Mouse (Mus musculus) hindbrain, postnatal 0 days (tissue): Measurements from ENCODE around the gene Uvssa. TPM values are rescaled to one million over a fixed set of nuclear protein-coding genes. Genes with fewer than 3 reads are reported as not detected.

Experiments
- ATAC-seq: fragments of 200-750 bp; cut with Nextera tagmentation; 2 replicates; pipeline ENCODE4 v1.8.0; 2017; ENCODE audit warnings: mild to moderate bottlenecking, moderate TSS enrichment, moderate library complexity
- DNase-seq: peaks from one replicate; pipeline ENCODE4 v3.0.0-alpha.2; 2015; ENCODE audit warnings: low spot score
- H3K27ac ChIP-seq: fragments of 300-500 bp; sonication (generic); 2 replicates; pipeline ENCODE4 v1.5.1; 2014; ENCODE audit warnings: mild to moderate bottlenecking
- H3K27me3 ChIP-seq: fragments of 300-500 bp; sonication (generic); 2 replicates; pipeline ENCODE4 v1.6.1; 2014; ENCODE audit warnings: low read length, mixed read lengths; ENCODE audit not compliant: insufficient read depth
- H3K36me3 ChIP-seq: fragments of 300-500 bp; sonication (generic); 2 replicates; pipeline ENCODE4 v1.6.1; 2014; ENCODE audit warnings: low read length, mixed read lengths; ENCODE audit not compliant: insufficient read depth
- H3K4me1 ChIP-seq: fragments of 300-500 bp; sonication (generic); 2 replicates; pipeline ENCODE4 v1.6.1; 2014; ENCODE audit warnings: antibody characterized with exemption, low read length, mixed read lengths; ENCODE audit not compliant: insufficient read depth
- H3K4me2 ChIP-seq: fragments of 300-500 bp; sonication (generic); 2 replicates; pipeline ENCODE4 v1.6.1; 2014; ENCODE audit warnings: low read depth, mild to moderate bottlenecking, low read length, moderate library complexity, mixed read lengths
- H3K4me3 ChIP-seq: fragments of 300-500 bp; sonication (generic); 2 replicates; pipeline ENCODE4 v1.5.1; 2014; ENCODE audit warnings: low read length
- H3K9ac ChIP-seq: fragments of 300-500 bp; sonication (generic); replicated peaks from 2 replicates; pipeline ENCODE4 v1.6.1; 2014; ENCODE audit warnings: mild to moderate bottlenecking, low read length, moderate library complexity, mixed read lengths
- H3K9me3 ChIP-seq: fragments of 300-500 bp; sonication (generic); 2 replicates; pipeline ENCODE4 v1.6.1; 2016; ENCODE audit warnings: low read length, mixed read lengths
- CTCF ChIP-seq: IDR thresholded peaks from 2 replicates; pipeline ENCODE4 v1.5.1; 2016; ENCODE audit warnings: antibody characterized with exemption, control low read depth, low read depth
- WGBS: fragments of 180-500 bp; shearing (Covaris S2); extraction: QIAGEN DNeasy Blood & Tissue Kit; methylation state at CpG from one replicate; pipeline ENCODE4 v1.1.7; 2014; 5-methylcytosine and 5-hydroxymethylcytosine counted together
- polyA plus RNA-seq: library from polyadenylated mRNA; unstranded; fragments of >200 nt; fragmentation: Nextera tagmentation; extraction: Ambion mirVana; gene quantifications from 2 replicates; pipeline ENCODE4 v1.2.1, GENCODE M21; 2015
- total RNA-seq: library from RNA; depleted of rRNA; stranded (reverse); fragments of >200 nt; gene quantifications from 2 replicates; pipeline ENCODE4 v1.2.3, GENCODE M21; 2014

Uvssa gene
- total and polyA plus RNA-seq, 2 experiments from 2014 or later = 7.7 to 8.1 TPM

- TF ChIP-seq CTCF = no peak
- Histone ChIP-seq H3K9me3 (no peaks in the 10 kb centered on the region), H3K27ac (peak overlapping the region; percentile 16; the same call in 1 of the 2 replicates), H3K4me2 (no peak overlapping the region), H3K36me3 (0 out of 2 replicates have a peak, but pooled peaks cover 4% of the 10 kb centered on the region), H3K27me3 (no peaks in the 10 kb centered on the region), H3K4me1 (no peaks in the 10 kb centered on the region; the same call in 1 of the 2 replicates), H3K9ac (no peak overlapping the region), H3K4me3 (no peak overlapping the region)
- ATAC-seq (no peak), DNase-seq (no peak)
Observed at GRCm38 (mm10) chr5:33342821-33343220, 35.5 kb upstream of the Uvssa start.

- H3K27me3 ChIP-seq = no peaks in the 10 kb centered on the region
- no peak for TF ChIP-seq CTCF
- H3K9ac ChIP-seq = no peak overlapping the region
- H3K36me3 ChIP-seq = 0 out of 2 replicates have a peak, but pooled peaks cover 4% of the 10 kb centered on the region
- DNase-seq (no peak), ATAC-seq (no peak)
- H3K4me1 ChIP-seq = no peaks in the 10 kb centered on the region
- H3K4me2 ChIP-seq = no peak overlapping the region
- H3K4me3 ChIP-seq = no peak overlapping the region
- H3K27ac ChIP-seq = no peak overlapping the region
- H3K9me3 ChIP-seq = no peaks in the 10 kb centered on the region
Observed at GRCm38 (mm10) chr5:33343571-33343970, 34.8 kb upstream of the Uvssa start.

- Histone ChIP-seq H3K4me3 (no peak overlapping the region), H3K4me1 (no peaks in the 10 kb centered on the region), H3K9me3 (no peaks in the 10 kb centered on the region), H3K27ac (no peak overlapping the region), H3K36me3 (0 out of 2 replicates have a peak, but pooled peaks cover 4% of the 10 kb centered on the region), H3K9ac (no peak overlapping the region), H3K27me3 (no peaks in the 10 kb centered on the region), H3K4me2 (no peak overlapping the region)
- TF ChIP-seq CTCF = no peak
- 92% methylated on average over 3 of the region's 3 CpGs for WGBS
- ATAC-seq = no peak
- DNase-seq = no peak
Observed at GRCm38 (mm10) chr5:33344070-33344469, 34.3 kb upstream of the Uvssa start.

GRCm38 (mm10) chr5:33347620-33348019 is 30.7 kb upstream of the Uvssa start:
- H3K4me1 ChIP-seq = no peaks in the 10 kb centered on the region
- WGBS = 72% methylated on average over 3 of the region's 3 CpGs
- no peak for TF ChIP-seq CTCF
- no peak overlapping the region for H3K4me3 ChIP-seq
- DNase-seq (no peak), ATAC-seq (no peak)
- no peaks in the 10 kb centered on the region for H3K27me3 ChIP-seq
- H3K36me3 ChIP-seq = 0 out of 2 replicates have a peak, but pooled peaks cover 4% of the 10 kb centered on the region
- no peak overlapping the region for H3K9ac ChIP-seq
- no peaks in the 10 kb centered on the region for H3K9me3 ChIP-seq
- H3K4me2 ChIP-seq = no peak overlapping the region
- no peak overlapping the region for H3K27ac ChIP-seq

GRCm38 (mm10) chr5:33349205-33349604 is 29.1 kb upstream of the Uvssa start:
- no peak overlapping the region for H3K27ac ChIP-seq
- no peak for ATAC-seq
- no peaks in the 10 kb centered on the region for H3K9me3 ChIP-seq
- H3K4me3 ChIP-seq = no peak overlapping the region
- DNase-seq = no peak
- 0 out of 2 replicates have a peak, but pooled peaks cover 3% of the 10 kb centered on the region for H3K36me3 ChIP-seq
- no peaks in the 10 kb centered on the region for H3K27me3 ChIP-seq
- 98% methylated on average over 5 of the region's 5 CpGs for WGBS
- no peak overlapping the region for H3K9ac ChIP-seq
- TF ChIP-seq CTCF = no peak
- H3K4me1 ChIP-seq = no peaks in the 10 kb centered on the region
- no peak overlapping the region for H3K4me2 ChIP-seq

- Histone ChIP-seq H3K4me2 (no peak overlapping the region), H3K4me1 (no peaks in the 10 kb centered on the region), H3K9me3 (no peaks in the 10 kb centered on the region), H3K36me3 (no peaks in the 10 kb centered on the region), H3K27ac (no peak overlapping the region), H3K27me3 (no peaks in the 10 kb centered on the region), H3K9ac (no peak overlapping the region), H3K4me3 (no peak overlapping the region)
- DNase-seq = no peak
- WGBS = 71% methylated on average over 4 of the region's 4 CpGs
- ATAC-seq = no peak
- no peak for TF ChIP-seq CTCF
Observed at GRCm38 (mm10) chr5:33349706-33350105, 28.6 kb upstream of the Uvssa start.

- Histone ChIP-seq H3K36me3 (no peaks in the 10 kb centered on the region), H3K4me2 (no peak overlapping the region), H3K9me3 (no peaks in the 10 kb centered on the region), H3K4me1 (no peaks in the 10 kb centered on the region), H3K4me3 (no peak overlapping the region), H3K9ac (no peak overlapping the region), H3K27me3 (no peaks in the 10 kb centered on the region), H3K27ac (no peak overlapping the region)
- WGBS = 92% methylated on average over 3 of the region's 3 CpGs
- no peak for DNase-seq
- TF ChIP-seq CTCF = no peak
- no peak for ATAC-seq
Observed at GRCm38 (mm10) chr5:33351556-33352272, 26.6 kb upstream of the Uvssa start.
